Mouse (Mus musculus) heart, embryonic 12.5 days (tissue): Measurements from ENCODE around the gene Lefty1. TPM values are rescaled to one million over a fixed set of nuclear protein-coding genes. Genes with fewer than 3 reads are reported as not detected.

Experiments
- ATAC-seq: fragments of 200-750 bp; cut with Nextera tagmentation; 2 replicates; pipeline ENCODE4 v1.8.0; 2017; ENCODE audit warnings: moderate TSS enrichment, moderate library complexity; ENCODE audit not compliant: insufficient number of reproducible peaks, low FRiP score
- H3K27ac ChIP-seq: fragments of 300-500 bp; sonication (generic); 2 replicates; pipeline ENCODE4 v1.5.1; 2016; ENCODE audit warnings: mild to moderate bottlenecking, moderate library complexity; ENCODE audit not compliant: poor library complexity, severe bottlenecking
- H3K27me3 ChIP-seq: fragments of 300-500 bp; sonication (generic); replicated peaks from 2 replicates; pipeline ENCODE4 v1.6.1; 2016; ENCODE audit warnings: mild to moderate bottlenecking, moderate library complexity
- H3K36me3 ChIP-seq: fragments of 300-500 bp; sonication (generic); 2 replicates; pipeline ENCODE4 v1.6.1; 2016; ENCODE audit warnings: mild to moderate bottlenecking, moderate library complexity
- H3K4me1 ChIP-seq: fragments of 300-500 bp; sonication (generic); replicated peaks from 2 replicates; pipeline ENCODE4 v1.6.1; 2016; ENCODE audit warnings: mild to moderate bottlenecking
- H3K4me2 ChIP-seq: fragments of 300-500 bp; sonication (generic); 2 replicates; pipeline ENCODE4 v1.6.1; 2016; ENCODE audit warnings: mild to moderate bottlenecking, moderate library complexity
- H3K4me3 ChIP-seq: fragments of 300-500 bp; sonication (generic); 2 replicates; pipeline ENCODE4 v1.5.1; 2016; ENCODE audit warnings: mild to moderate bottlenecking
- H3K9ac ChIP-seq: fragments of 300-500 bp; sonication (generic); 2 replicates; pipeline ENCODE4 v1.6.1; 2016; ENCODE audit warnings: mild to moderate bottlenecking, moderate library complexity
- H3K9me3 ChIP-seq: fragments of 300-500 bp; sonication (generic); replicated peaks from 2 replicates; pipeline ENCODE4 v1.6.1; 2016; ENCODE audit warnings: mild to moderate bottlenecking, moderate library complexity
- WGBS: fragments of 180-500 bp; shearing (Covaris S2); methylation state at CpG from one replicate; pipeline ENCODE4 v1.1.7; 2016; 5-methylcytosine and 5-hydroxymethylcytosine counted together
- polyA plus RNA-seq: library from polyadenylated mRNA; unstranded; fragments of >200 nt; fragmentation: Nextera tagmentation; extraction: Ambion mirVana; gene quantifications from 2 replicates; pipeline ENCODE4 v1.2.1, GENCODE M21; 2016

Gene Lefty1
- polyA plus RNA-seq, 1 experiment from 2014 or later = 1.00 TPM

DNA sequence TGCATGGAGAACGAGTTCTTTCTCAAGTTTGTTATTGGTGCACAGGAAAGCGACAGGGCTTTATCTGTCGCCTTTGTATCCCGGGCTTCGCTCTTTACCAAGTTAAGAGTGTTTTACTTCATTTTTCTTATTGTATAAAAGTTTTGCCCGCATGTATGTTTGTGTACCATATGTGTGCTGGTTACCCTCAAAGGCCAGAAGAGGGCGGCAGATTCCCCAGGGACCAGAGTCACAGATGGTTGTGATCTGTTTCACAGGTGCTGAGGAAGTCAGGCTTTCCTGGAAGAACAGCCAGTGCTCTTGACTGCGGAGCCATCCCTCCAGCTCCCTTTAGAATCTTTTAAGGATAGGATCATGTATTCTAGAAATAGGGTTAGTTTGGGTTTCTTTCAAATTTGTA is 51.9 kb downstream of the Lefty1 start:
- no peak overlapping the region for H3K27ac ChIP-seq
- no peaks in the 10 kb centered on the region for H3K9me3 ChIP-seq
- H3K36me3 ChIP-seq = no peaks in the 10 kb centered on the region
- no peak overlapping the region for H3K9ac ChIP-seq
- ATAC-seq = no peak
- H3K27me3 ChIP-seq = peaks cover 9% of the 10 kb centered on the region
- H3K4me3 ChIP-seq = no peak overlapping the region
- WGBS = 86% methylated on average over 8 of the region's 8 CpGs
- H3K4me2 ChIP-seq = no peak overlapping the region
- no peaks in the 10 kb centered on the region for H3K4me1 ChIP-seq

DNA sequence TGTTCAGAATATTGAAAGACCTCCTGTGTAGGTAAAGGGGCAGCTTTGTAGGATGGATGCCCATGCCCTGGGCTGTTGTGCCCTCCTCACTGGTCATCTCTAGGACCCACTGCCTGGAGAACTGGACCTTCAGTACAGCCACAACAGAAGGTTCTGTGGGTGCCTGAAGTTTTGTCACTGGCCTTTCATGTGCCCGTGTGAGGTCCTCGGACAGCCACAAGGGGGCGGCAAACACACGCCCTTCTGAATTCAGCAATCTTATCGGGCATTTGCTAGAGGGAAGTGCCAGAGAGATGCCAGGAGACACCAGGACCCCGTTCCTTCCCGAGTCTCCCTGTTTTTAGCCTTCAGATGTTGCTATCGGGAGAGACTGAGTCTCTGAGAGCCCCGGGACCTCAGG is 52.9 kb downstream of the Lefty1 start:
- Histone ChIP-seq H3K4me1 (no peaks in the 10 kb centered on the region), H3K9ac (no peak overlapping the region), H3K4me2 (peak overlapping the region; percentile 37), H3K36me3 (no peaks in the 10 kb centered on the region), H3K27ac (no peak overlapping the region), H3K9me3 (no peaks in the 10 kb centered on the region), H3K4me3 (no peak overlapping the region), H3K27me3 (peaks cover 9% of the 10 kb centered on the region)
- no peak for ATAC-seq
- WGBS = under 1% methylated on average over 9 of the region's 9 CpGs

Other genes starting within 250 kb of the Lefty1 start
- gene Mixl1, start 238.0 kb upstream of the Lefty1 start, polyA plus RNA-seq = not detected in 2 replicates
- gene Acbd3, start 209.0 kb upstream of the Lefty1 start, polyA plus RNA-seq = 29.2 and 29.7 TPM in 2 replicates
- 1,616 and 1,670 TPM in 2 replicates for gene H3f3a, start 121.1 kb upstream of the Lefty1 start, polyA plus RNA-seq
- 30.7 and 32.3 TPM in 2 replicates for gene Sde2, start 83.9 kb upstream of the Lefty1 start, polyA plus RNA-seq
- gene Lefty2, start 41.9 kb upstream of the Lefty1 start, polyA plus RNA-seq = 0.15 TPM in 2 replicates
- 52.2 and 58.2 TPM in 2 replicates for gene Pycr2, start 30.7 kb upstream of the Lefty1 start, polyA plus RNA-seq
- gene Tmem63a, start 7.3 kb downstream of the Lefty1 start, polyA plus RNA-seq = 10.2 and 10.6 TPM in 2 replicates
- 5.0 and 5.1 TPM in 2 replicates for gene Ephx1, start 85.9 kb downstream of the Lefty1 start, polyA plus RNA-seq
- not detected in 2 replicates for gene 9130409I23Rik, start 116.2 kb downstream of the Lefty1 start, polyA plus RNA-seq
- 21.4 and 22.6 TPM in 2 replicates for gene Nvl, start 209.2 kb downstream of the Lefty1 start, polyA plus RNA-seq
- gene Cnih4, start 209.7 kb downstream of the Lefty1 start, polyA plus RNA-seq = 128 and 130 TPM in 2 replicates